Mouse (Mus musculus) MEL (cell line): ENCODE measurements around the gene Lin7a. TPM values are rescaled to one million over a fixed set of nuclear protein-coding genes. Genes with fewer than 3 reads are reported as not detected.

Experiments
- DNase-seq: peaks from one replicate; pipeline ENCODE4 v3.0.0; 2011; ENCODE audit warnings: low read depth, low spot score
- H3K27ac ChIP-seq: 2 replicates; pipeline ENCODE4 v1.5.1; 2012; ENCODE audit warnings: low read depth, mild to moderate bottlenecking, control low read depth, low read length, moderate library complexity; ENCODE audit not compliant: control insufficient read depth
- H3K27me3 ChIP-seq, 2 experiments: fragments of 150-350 bp in 1 of 2; sonication (generic) in 1 of 2; 2 replicates each; pipeline ENCODE4 v1.6.1; 2012; ENCODE audit warnings: low read length in 2 of 2, mild to moderate bottlenecking in 2 of 2, improper control_type of control experiment in 1 of 2, moderate library complexity in 1 of 2; ENCODE audit not compliant: insufficient read depth in 2 of 2, control insufficient read depth in 1 of 2
- H3K36me3 ChIP-seq, 2 experiments: 2 replicates each; pipeline ENCODE4 v1.6.1; 2012 to 2014; ENCODE audit warnings: low read length in 2 of 2, improper control_type of control experiment in 1 of 2, inconsistent platforms in 1 of 2, mild to moderate bottlenecking in 1 of 2; ENCODE audit not compliant: insufficient read depth in 2 of 2, control insufficient read depth in 1 of 2
- H3K4me1 ChIP-seq, 2 experiments: fragments of 150-350 bp in 1 of 2; sonication (generic) in 1 of 2; 2 replicates each; pipeline ENCODE4 v1.6.1; 2012; ENCODE audit warnings: low read length in 2 of 2, improper control_type of control experiment in 1 of 2, mild to moderate bottlenecking in 1 of 2; ENCODE audit not compliant: insufficient read depth in 2 of 2, control insufficient read depth in 1 of 2
- H3K4me3 ChIP-seq, 2 experiments: fragments of 150-350 bp in 1 of 2; sonication (generic) in 1 of 2; 2 replicates each; pipeline ENCODE4 v1.5.1; 2012; ENCODE audit warnings: low read depth in 2 of 2, low read length in 2 of 2, mild to moderate bottlenecking in 2 of 2, moderate library complexity in 2 of 2, control low read depth in 1 of 2, improper control_type of control experiment in 1 of 2; ENCODE audit not compliant: control insufficient read depth in 1 of 2, insufficient read depth in 1 of 2
- H3K79me2 ChIP-seq: 2 replicates; pipeline ENCODE4 v1.6.1; 2012; ENCODE audit warnings: mild to moderate bottlenecking, low read length, moderate library complexity; ENCODE audit not compliant: control insufficient read depth, poor library complexity, insufficient read depth
- H3K9ac ChIP-seq: 2 replicates; pipeline ENCODE4 v1.6.1; 2012; ENCODE audit warnings: low read depth, mild to moderate bottlenecking, control low read depth, low read length, moderate library complexity; ENCODE audit not compliant: control insufficient read depth, poor library complexity, severe bottlenecking
- H3K9me3 ChIP-seq: fragments of 150-350 bp; sonication (generic); replicated peaks from 2 replicates; pipeline ENCODE4 v1.6.1; 2012; ENCODE audit warnings: mild to moderate bottlenecking, low read length, improper control_type of control experiment, moderate library complexity; ENCODE audit not compliant: insufficient read depth
- BHLHE40 ChIP-seq: IDR thresholded peaks from 2 replicates; pipeline ENCODE4 v1.6.1; 2012; ENCODE audit warnings: low read depth, mild to moderate bottlenecking, inconsistent platforms, low read length, improper control_type of control experiment, borderline replicate concordance
- CHD1 ChIP-seq: IDR thresholded peaks from 2 replicates; pipeline ENCODE4 v1.6.1; 2012; ENCODE audit warnings: low read depth, mild to moderate bottlenecking, inconsistent platforms, low read length, improper control_type of control experiment
- CHD2 ChIP-seq: IDR thresholded peaks from 2 replicates; pipeline ENCODE4 v1.6.1; 2011; ENCODE audit warnings: low read length, improper control_type of control experiment
- ELF1 ChIP-seq: IDR thresholded peaks from 2 replicates; pipeline ENCODE4 v1.6.1; 2014; ENCODE audit warnings: low read depth, mild to moderate bottlenecking, inconsistent platforms, low read length, improper control_type of control experiment, moderate library complexity
- ETS1 ChIP-seq: IDR thresholded peaks from 2 replicates; pipeline ENCODE4 v1.6.1; 2012; ENCODE audit warnings: low read depth, mild to moderate bottlenecking, inconsistent platforms, low read length, improper control_type of control experiment, moderate library complexity
- GABPA ChIP-seq: IDR thresholded peaks from 2 replicates; pipeline ENCODE4 v1.6.1; 2012; ENCODE audit warnings: low read depth, mild to moderate bottlenecking, inconsistent platforms, low read length, improper control_type of control experiment, moderate library complexity
- GATA1 ChIP-seq: IDR thresholded peaks from 2 replicates; pipeline ENCODE4 v1.6.1; 2011; ENCODE audit warnings: low read depth, low read length, improper control_type of control experiment
- HCFC1 ChIP-seq: IDR thresholded peaks from 2 replicates; pipeline ENCODE4 v1.6.1; 2012; ENCODE audit warnings: low read depth, mild to moderate bottlenecking, inconsistent platforms, low read length, improper control_type of control experiment, moderate library complexity
- JUND ChIP-seq: IDR thresholded peaks from 2 replicates; pipeline ENCODE4 v1.6.1; 2011; ENCODE audit warnings: low read depth, mild to moderate bottlenecking, improper control_type of control experiment, low read length
- KAT2A ChIP-seq: conservative IDR thresholded peaks from 2 replicates; pipeline ENCODE4 v1.6.1; 2012; ENCODE audit warnings: low read depth, low read length, improper control_type of control experiment, inconsistent platforms
- MAX ChIP-seq: IDR thresholded peaks from 2 replicates; pipeline ENCODE4 v1.6.1; 2011; ENCODE audit warnings: low read length, improper control_type of control experiment
- MEF2A ChIP-seq: IDR thresholded peaks from 2 replicates; pipeline ENCODE4 v1.6.1; 2014; ENCODE audit warnings: low read depth, mild to moderate bottlenecking, inconsistent platforms, low read length, improper control_type of control experiment; ENCODE audit not compliant: poor library complexity, insufficient replicate concordance, severe bottlenecking; ENCODE audit errors: extremely low read depth
- MXI1 ChIP-seq: IDR thresholded peaks from 2 replicates; pipeline ENCODE4 v1.6.1; 2011; ENCODE audit warnings: mild to moderate bottlenecking, low read depth, low read length, improper control_type of control experiment
- MYB ChIP-seq: IDR thresholded peaks from 2 replicates; pipeline ENCODE4 v1.6.1; 2011; ENCODE audit warnings: mild to moderate bottlenecking, low read depth, low read length, improper control_type of control experiment
- NELFE ChIP-seq: IDR thresholded peaks from 2 replicates; pipeline ENCODE4 v1.6.1; 2011; ENCODE audit warnings: low read depth, low read length, improper control_type of control experiment
- NRF1 ChIP-seq: IDR thresholded peaks from 2 replicates; pipeline ENCODE4 v1.6.1; 2014; ENCODE audit warnings: low read depth, mild to moderate bottlenecking, inconsistent platforms, low read length, improper control_type of control experiment, moderate library complexity; ENCODE audit not compliant: poor library complexity, insufficient read depth, severe bottlenecking
- POLR2A ChIP-seq, 2 experiments: IDR thresholded peaks; 2 replicates each; pipeline ENCODE4 v1.6.1; 2011 to 2012; ENCODE audit warnings: low read length in 2 of 2, mild to moderate bottlenecking in 2 of 2, control low read depth in 1 of 2, improper control_type of control experiment in 1 of 2, low read depth in 1 of 2, moderate library complexity in 1 of 2; ENCODE audit not compliant: control insufficient read depth in 1 of 2, insufficient read depth in 1 of 2, poor library complexity in 1 of 2
- POLR2AphosphoS2 ChIP-seq: IDR thresholded peaks from 2 replicates; pipeline ENCODE4 v1.6.1; 2011; ENCODE audit warnings: low read length, improper control_type of control experiment
- POLR2AphosphoS5 ChIP-seq: IDR thresholded peaks from 2 replicates; pipeline ENCODE4 v1.6.1; 2012; ENCODE audit warnings: low read depth, borderline replicate concordance, mild to moderate bottlenecking, inconsistent platforms, low read length, moderate library complexity, mixed read lengths
- RCOR1 ChIP-seq: IDR thresholded peaks from 2 replicates; pipeline ENCODE4 v1.6.1; 2012; ENCODE audit warnings: low read depth, mild to moderate bottlenecking, inconsistent platforms, low read length, improper control_type of control experiment
- SMC3 ChIP-seq: IDR thresholded peaks from 2 replicates; pipeline ENCODE4 v1.6.1; 2011; ENCODE audit warnings: low read depth, low read length, improper control_type of control experiment
- TAL1 ChIP-seq: IDR thresholded peaks from 2 replicates; pipeline ENCODE4 v1.6.1; 2012; ENCODE audit warnings: mild to moderate bottlenecking, inconsistent platforms, low read length, moderate library complexity, mixed read lengths
- TBP ChIP-seq: IDR thresholded peaks from 2 replicates; pipeline ENCODE4 v1.8.0; 2011; ENCODE audit warnings: low read depth, low read length, improper control_type of control experiment
- USF1 ChIP-seq: IDR thresholded peaks from 2 replicates; pipeline ENCODE4 v1.6.1; 2014; ENCODE audit warnings: low read depth, mild to moderate bottlenecking, inconsistent platforms, low read length, improper control_type of control experiment, moderate library complexity
- ZC3H11A ChIP-seq: IDR thresholded peaks from 2 replicates; pipeline ENCODE4 v1.6.1; 2012; ENCODE audit warnings: low read depth, mild to moderate bottlenecking, inconsistent platforms, low read length, improper control_type of control experiment
- ZKSCAN1 ChIP-seq: IDR thresholded peaks from 2 replicates; pipeline ENCODE4 v1.6.1; 2012; ENCODE audit warnings: low read depth, mild to moderate bottlenecking, inconsistent platforms, low read length, improper control_type of control experiment, moderate library complexity
- ZMIZ1 ChIP-seq: IDR thresholded peaks from 2 replicates; pipeline ENCODE4 v1.6.1; 2012; ENCODE audit warnings: low read depth, mild to moderate bottlenecking, inconsistent platforms, low read length, improper control_type of control experiment, moderate library complexity
- polyA plus RNA-seq, 2 experiments: library from polyadenylated mRNA; stranded (reverse) in 1 of 2; unstranded in 1 of 2; fragments of >175 nt in 1 of 2; fragments of >200 nt in 1 of 2; gene quantifications; 2 replicates each; pipeline versions ENCODE4 v1.2.1 to v1.2.4; 2012; ENCODE audit warnings: low replicate concordance in 2 of 2, low read depth in 1 of 2; ENCODE audit not compliant: insufficient read length in 2 of 2, insufficient read depth in 1 of 2, missing spikeins in 1 of 2
- total RNA-seq: library from RNA; depleted of rRNA; stranded (reverse); fragments of 300-350 nt; gene quantifications from 2 replicates; pipeline ENCODE4 v1.2.3, GENCODE M21; 2012

The Lin7a gene
- total and polyA plus RNA-seq, 3 experiments, result not detected

DNA sequence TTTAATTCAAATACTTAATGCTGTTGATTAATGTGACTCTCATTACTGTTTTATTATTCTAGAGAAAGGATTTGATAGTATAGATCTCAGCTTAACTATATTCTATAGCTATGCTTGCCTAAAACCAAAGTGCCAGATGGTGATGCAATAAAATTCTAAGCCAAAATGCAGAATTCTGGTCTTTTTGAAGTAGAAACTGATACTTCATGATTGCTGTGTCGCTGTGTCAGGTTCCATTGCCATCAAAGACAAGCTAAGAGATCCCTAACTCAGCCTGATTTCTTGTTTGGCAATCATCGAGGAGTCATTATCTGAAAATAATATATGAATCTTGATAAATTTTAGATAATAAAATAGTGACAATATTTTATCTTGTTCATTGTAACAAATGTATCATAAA, 38.3 kb upstream of the Lin7a start:
- H3K9me3 ChIP-seq, result no peaks in the 10 kb centered on the region
- no peaks in the 10 kb centered on the region for H3K4me1 ChIP-seq
- H3K79me2 ChIP-seq, result no peaks in the 10 kb centered on the region
- DNase-seq, result no peak
- H3K36me3 ChIP-seq, result no peaks in the 10 kb centered on the region
- TF ChIP-seq MEF2A (no peak), BHLHE40 (no peak), NELFE (no peak), GABPA (no peak), MYB (no peak), ZKSCAN1 (no peak), TBP (no peak), MXI1 (no peak), CHD2 (no peak), JUND (no peak), ZMIZ1 (no peak), CHD1 (no peak), USF1 (no peak), SMC3 (no peak), POLR2A (IDR thresholded peaks at IDR 0.05; ENCODE audit: control insufficient read depth in 1 of 2, insufficient read depth in 1 of 2, low read depth in 1 of 2, low read length in 2 of 2, poor library complexity in 1 of 2) (no peak), TAL1 (no peak), POLR2AphosphoS2 (no peak), NRF1 (no peak), ELF1 (no peak)
- H3K27ac ChIP-seq, result no peak overlapping the region
- H3K4me3 ChIP-seq, result no peak overlapping the region
- H3K27me3 ChIP-seq, result no peaks in the 10 kb centered on the region
- H3K9ac ChIP-seq, result no peak overlapping the region

DNA sequence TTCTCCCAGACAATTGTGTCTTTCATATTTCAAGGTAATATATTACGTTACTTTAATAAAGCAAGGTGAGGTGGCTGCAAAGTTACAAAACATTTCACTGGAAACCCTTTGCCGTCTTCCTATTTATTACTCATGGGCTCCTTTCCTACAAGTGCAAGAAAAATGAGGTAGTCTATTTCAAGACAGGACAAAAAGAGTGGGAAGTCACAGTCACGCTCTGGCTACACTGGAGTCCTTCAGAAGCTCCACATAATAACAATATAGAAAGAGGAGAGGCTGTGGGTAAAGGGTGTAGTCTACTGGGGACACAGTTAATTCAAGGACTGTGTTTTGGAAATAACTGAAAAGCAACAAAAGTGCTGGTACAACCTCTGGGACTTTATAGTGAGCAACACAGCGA, 37.7 kb upstream of the Lin7a start:
- H3K27me3 ChIP-seq, result no peaks in the 10 kb centered on the region
- TF ChIP-seq MAX, result no peak
- no peak for TF ChIP-seq TAL1
- no peak for TF ChIP-seq KAT2A
- no peak for TF ChIP-seq MYB
- no peak for TF ChIP-seq GATA1
- TF ChIP-seq CHD1, result no peak
- TF ChIP-seq SMC3, result no peak
- TF ChIP-seq HCFC1, result no peak
- TF ChIP-seq RCOR1, result no peak
- no peak for TF ChIP-seq POLR2AphosphoS5
- TF ChIP-seq JUND, result no peak
- TF ChIP-seq POLR2A (IDR thresholded peaks at IDR 0.05; ENCODE audit: control insufficient read depth in 1 of 2, insufficient read depth in 1 of 2, low read depth in 1 of 2, low read length in 2 of 2, poor library complexity in 1 of 2), result no peak
- no peak for TF ChIP-seq ZC3H11A
- TF ChIP-seq NRF1, result no peak
- TF ChIP-seq ETS1, result no peak

More for the DNA sequence above, 37.7 kb upstream of the Lin7a start:
- Histone ChIP-seq H3K9me3 (no peaks in the 10 kb centered on the region), H3K79me2 (no peaks in the 10 kb centered on the region), H3K4me3 (no peak overlapping the region), H3K4me1 (no peaks in the 10 kb centered on the region), H3K9ac (no peak overlapping the region), H3K27ac (no peak overlapping the region), H3K36me3 (no peaks in the 10 kb centered on the region)
- DNase-seq, result no peak
